Mouse (Mus musculus): Measurements from ENCODE around the gene Col23a1. TPM values are rescaled to one million over a fixed set of nuclear protein-coding genes. Genes with fewer than 3 reads are reported as not detected.

Col23a1 gene
- polyA plus RNA-seq (2012; rRNA removed): 0.10 and 0.27 TPM in 2 replicates

GRCm38 (mm10) chr11:51289564-51290041 lies at the start of gene Col23a1:
Col23a1 (plus strand) TSS chr11:51289920.

DNA sequence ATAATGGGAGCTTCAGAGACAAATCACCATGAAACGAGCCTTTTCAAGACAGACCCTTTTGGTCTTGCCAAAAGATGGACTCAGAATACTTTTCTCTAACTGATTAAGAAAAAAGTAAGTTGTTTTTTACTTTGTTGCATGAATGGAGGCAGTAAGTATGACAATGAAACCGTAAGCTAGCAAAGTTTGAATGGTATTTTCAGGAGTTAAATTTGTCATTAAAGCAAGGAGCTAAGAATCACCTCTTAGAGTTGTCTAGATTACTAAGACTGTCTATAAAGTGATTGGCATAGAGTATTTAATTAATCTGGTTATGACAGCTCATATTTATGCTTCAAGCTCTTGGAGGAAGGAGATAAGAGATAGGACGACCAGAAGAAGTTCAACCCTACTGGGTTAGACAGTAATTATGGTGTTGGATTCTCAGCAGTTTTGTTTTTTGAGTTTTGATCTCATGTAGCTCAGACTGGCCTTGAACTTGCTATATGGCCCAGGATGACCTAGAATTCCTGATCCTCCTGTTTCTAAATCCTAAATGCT lies 28.0 kb upstream of the Col23a1 start, which contains the start of gene Clk4:
Clk4 (plus strand) TSS at position 51 of the 540 bp plus-strand sequence.

DNA sequence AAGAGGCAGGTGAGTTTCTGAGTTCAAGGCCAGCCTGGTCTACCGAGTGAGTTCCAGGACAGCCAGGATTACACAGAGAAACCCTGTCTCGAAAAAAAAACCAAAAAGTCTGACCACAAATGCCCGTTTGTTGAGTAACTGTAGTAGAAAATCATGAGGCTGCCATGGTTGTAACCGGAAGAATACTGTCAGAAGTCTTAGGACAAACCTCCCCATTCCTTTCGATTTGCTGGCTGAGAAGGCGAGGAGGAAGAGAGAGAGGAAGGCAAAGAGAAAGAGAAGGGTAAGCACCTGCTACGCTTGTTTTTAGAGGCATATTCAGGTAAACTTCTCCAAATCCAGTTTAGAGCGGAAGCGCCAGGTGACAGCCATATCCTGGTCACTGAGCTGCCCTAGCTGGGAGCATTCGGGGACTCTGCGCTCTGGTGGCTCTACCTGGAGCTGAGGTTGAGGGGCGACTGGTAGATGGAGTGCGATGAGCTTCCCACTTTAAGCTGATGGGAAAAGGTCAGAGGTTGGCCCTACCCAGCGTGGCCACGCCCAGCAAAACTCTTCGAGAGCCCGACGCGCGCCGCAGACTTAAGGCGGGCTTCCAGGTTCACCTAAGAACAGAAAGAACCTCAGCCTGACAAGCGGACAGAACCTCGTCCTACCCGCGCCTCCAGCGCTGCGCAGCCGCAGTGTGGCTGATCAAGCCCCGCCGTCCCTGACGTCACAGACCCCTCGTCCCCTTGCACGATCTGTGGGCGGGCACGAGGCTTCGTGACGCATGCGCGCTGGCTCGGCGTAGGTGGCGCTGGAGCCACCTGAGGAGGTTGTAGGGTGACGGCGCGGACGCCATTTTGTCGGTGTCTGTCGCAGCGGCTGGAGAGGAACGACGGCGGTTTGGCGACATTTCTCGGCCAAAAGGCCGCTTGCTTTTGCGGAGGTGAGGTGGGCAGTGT lies 27.1 kb upstream of the Col23a1 start, which contains the start of gene BC049762:
BC049762 (minus strand) TSS at position 705 of the 944 bp plus-strand sequence.

DNA sequence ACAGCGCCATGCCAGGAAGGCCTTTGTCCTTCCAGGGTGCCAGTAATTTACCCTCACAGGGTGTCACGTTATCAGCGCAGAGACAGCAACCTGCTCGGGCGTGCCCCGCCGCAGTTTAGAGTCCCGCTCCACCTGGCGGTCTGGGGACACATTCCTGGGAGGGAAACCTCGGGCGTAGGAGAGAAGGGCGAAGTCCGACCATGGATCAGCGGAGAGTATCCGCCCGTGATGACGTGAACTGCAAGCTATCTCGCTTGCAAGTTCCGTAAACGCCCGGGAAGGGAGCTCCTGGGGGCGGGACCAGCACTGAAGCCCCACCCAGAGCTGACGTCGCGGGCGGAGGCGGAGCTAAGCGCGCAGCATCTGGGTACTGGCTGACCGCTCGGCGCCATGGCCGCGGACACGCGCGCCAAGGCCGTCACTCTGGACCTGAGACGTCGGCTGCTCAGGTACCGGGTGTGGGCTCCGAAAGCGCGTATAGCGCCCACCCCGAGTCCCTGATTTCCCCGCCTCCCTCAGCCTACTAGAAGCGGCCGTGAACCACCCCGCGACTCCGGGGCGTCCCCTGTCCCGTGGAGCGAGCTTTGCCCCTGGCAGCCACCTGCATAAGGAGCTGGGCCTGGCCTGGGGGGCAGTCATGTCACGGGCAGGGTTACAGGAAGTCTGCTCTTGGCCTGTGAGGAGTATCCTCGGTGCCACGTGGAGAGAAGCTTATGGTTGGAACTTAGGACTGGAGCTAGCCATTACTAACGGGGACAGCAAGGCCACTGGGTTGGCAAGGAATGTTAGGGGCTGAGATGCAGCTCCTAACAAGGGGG lies 294.9 kb downstream of the Col23a1 start, which contains the start of gene Phykpl:
Phykpl (plus strand) TSS at position 327 of the 818 bp plus-strand sequence.

GRCm38 (mm10) chr11:51606447-51607095 lies 316.9 kb downstream of the Col23a1 start, which contains the start of gene Hnrnpab:
Hnrnpab (minus strand) TSS chr11:51606847.

DNA sequence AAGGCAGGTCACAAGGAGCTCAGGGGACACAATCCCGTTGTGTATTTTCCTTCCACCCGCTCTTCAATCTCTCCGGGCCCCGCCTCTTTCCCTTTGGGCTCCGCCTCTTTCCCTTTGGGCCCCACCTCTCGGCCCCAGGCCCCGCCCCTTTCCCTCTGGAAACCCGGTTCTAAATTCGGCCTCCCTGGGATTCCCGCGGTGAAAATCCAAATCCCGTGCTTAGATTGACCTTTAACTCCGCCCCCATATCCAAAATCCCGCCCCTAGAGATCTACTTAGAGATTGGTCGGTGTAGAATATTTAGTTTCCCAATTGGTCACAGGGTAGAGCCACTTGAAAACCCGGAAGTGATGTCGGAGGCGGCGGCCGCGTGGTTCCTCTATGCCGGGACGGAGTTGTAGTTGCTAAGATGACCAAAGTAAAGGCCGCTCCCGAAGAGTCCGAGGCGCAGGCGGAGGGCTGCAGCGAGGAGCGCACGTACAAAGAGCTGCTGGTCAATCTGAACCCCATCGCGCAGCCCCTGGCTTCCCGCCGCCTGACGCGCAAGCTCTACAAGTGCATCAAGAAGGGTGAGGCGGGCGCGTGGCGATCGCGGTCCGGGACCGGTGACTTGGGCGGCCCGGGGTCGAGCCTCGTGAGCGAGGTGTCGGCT lies 329.8 kb downstream of the Col23a1 start, which contains the start of gene Nhp2:
Nhp2 (plus strand) TSS at position 327 of the 652 bp plus-strand sequence.

Other genes with a start within 250 kb of the Col23a1 start
- not detected in 2 replicates for gene Olfr1375, start 241.8 kb upstream of the Col23a1 start, polyA plus RNA-seq (2012; rRNA removed)
- gene Zfp354a, start 230.7 kb upstream of the Col23a1 start, polyA plus RNA-seq (2012; rRNA removed): 0.85 and 1.2 TPM in 2 replicates
- gene Gm12569, start 69.4 kb upstream of the Col23a1 start, polyA plus RNA-seq (2012; rRNA removed): not detected in 2 replicates
- 53.6 and 58.3 TPM in 2 replicates for gene Clk4, start 28.2 kb upstream of the Col23a1 start, polyA plus RNA-seq (2012; rRNA removed)
- gene BC049762, start 26.9 kb upstream of the Col23a1 start, polyA plus RNA-seq (2012; rRNA removed): 0.21 and 0.26 TPM in 2 replicates